Mouse (Mus musculus) CH12.LX (cell line): ENCODE data around the gene Cyp8b1. TPM values are rescaled to one million over a fixed set of nuclear protein-coding genes. Genes with fewer than 3 reads are reported as not detected.
A peak's percentile ranks its signal among the peaks of the same experiment; 100 is the strongest.

Source experiments
- DNase-seq: peaks from one replicate; pipeline ENCODE4 v3.0.0-alpha.2; 2013; ENCODE audit errors: extremely low read depth
- H3K27ac ChIP-seq: 2 replicates; pipeline ENCODE4 v1.5.1; 2012; ENCODE audit warnings: low read depth, mild to moderate bottlenecking, control low read depth, moderate library complexity; ENCODE audit not compliant: insufficient read depth
- H3K27me3 ChIP-seq: replicated peaks from 2 replicates; pipeline ENCODE3; 2012; ENCODE audit warnings: inconsistent platforms
- H3K36me3 ChIP-seq, 2 experiments: replicated peaks in 1 of 2; 2 replicates each; pipeline versions ENCODE3 to v1.6.1; 2012; ENCODE audit warnings: inconsistent platforms in 1 of 2, low read length in 1 of 2, mild to moderate bottlenecking in 1 of 2, mixed read lengths in 1 of 2, moderate library complexity in 1 of 2; ENCODE audit not compliant: control insufficient read depth in 1 of 2, insufficient read depth in 1 of 2
- H3K4me1 ChIP-seq, 2 experiments: 2 replicates each; pipeline ENCODE4 v1.6.1; 2012; ENCODE audit warnings: inconsistent platforms in 1 of 2, moderate library complexity in 1 of 2; ENCODE audit not compliant: insufficient read depth in 2 of 2, control insufficient read depth in 1 of 2
- H3K4me2 ChIP-seq: 2 replicates; pipeline ENCODE4 v1.6.1; 2012; ENCODE audit warnings: low read depth, mild to moderate bottlenecking, control low read depth; ENCODE audit not compliant: poor library complexity, insufficient read depth, severe bottlenecking
- H3K4me3 ChIP-seq, 3 experiments: fragments of 150-350 bp in 1 of 3; sonication (generic) in 1 of 3; replicated peaks in 1 of 3; 2 replicates each; pipeline versions ENCODE3 to v1.5.1; 2011 to 2012; ENCODE audit warnings: low read depth in 2 of 3, low read length in 2 of 3, mild to moderate bottlenecking in 2 of 3, moderate library complexity in 2 of 3, control low read depth in 1 of 3, improper control_type of control experiment in 1 of 3, inconsistent platforms in 1 of 3, mixed read lengths in 1 of 3; ENCODE audit not compliant: poor library complexity in 1 of 3
- H3K79me2 ChIP-seq: replicated peaks from 2 replicates; pipeline ENCODE4 v1.6.1; 2012; ENCODE audit warnings: mild to moderate bottlenecking, moderate library complexity; ENCODE audit not compliant: control insufficient read depth, poor library complexity, insufficient read depth, severe bottlenecking; ENCODE audit errors: extremely low read depth
- H3K9ac ChIP-seq: 2 replicates; pipeline ENCODE4 v1.6.1; 2012; ENCODE audit warnings: low read depth, mild to moderate bottlenecking, control low read depth, moderate library complexity; ENCODE audit not compliant: insufficient read depth
- H3K9me3 ChIP-seq: replicated peaks from 2 replicates; pipeline ENCODE3; 2012; ENCODE audit warnings: low read length, inconsistent platforms, mixed read lengths
- BHLHE40 ChIP-seq: IDR thresholded peaks from 2 replicates; pipeline ENCODE4 v1.6.1; 2011; ENCODE audit warnings: mild to moderate bottlenecking, low read depth, low read length, improper control_type of control experiment
- CHD1 ChIP-seq: IDR thresholded peaks from 2 replicates; pipeline ENCODE4 v1.6.1; 2012; ENCODE audit warnings: low read depth, low read length, improper control_type of control experiment, inconsistent platforms
- ELF1 ChIP-seq: IDR thresholded peaks from 2 replicates; pipeline ENCODE4 v1.6.1; 2014; ENCODE audit warnings: low read depth, mild to moderate bottlenecking, inconsistent platforms, low read length, improper control_type of control experiment
- EP300 ChIP-seq: IDR thresholded peaks from 2 replicates; pipeline ENCODE4 v1.6.1; 2011; ENCODE audit warnings: low read length, improper control_type of control experiment
- ETS1 ChIP-seq: conservative IDR thresholded peaks from 2 replicates; pipeline ENCODE4 v1.6.1; 2012; ENCODE audit warnings: low read depth, mild to moderate bottlenecking, inconsistent platforms, low read length, improper control_type of control experiment, moderate library complexity
- GABPA ChIP-seq: IDR thresholded peaks from 2 replicates; pipeline ENCODE4 v1.6.1; 2012; ENCODE audit warnings: low read depth, low read length, improper control_type of control experiment, inconsistent platforms; ENCODE audit not compliant: insufficient replicate concordance
- IRF4 ChIP-seq: IDR thresholded peaks from 2 replicates; pipeline ENCODE4 v1.6.1; 2014; ENCODE audit warnings: low read depth, mild to moderate bottlenecking, inconsistent platforms, low read length, improper control_type of control experiment
- JUN ChIP-seq: IDR thresholded peaks from 2 replicates; pipeline ENCODE4 v1.6.1; 2011; ENCODE audit warnings: low read depth, mild to moderate bottlenecking, low read length, improper control_type of control experiment, moderate library complexity; ENCODE audit not compliant: insufficient read depth
- JUND ChIP-seq: conservative IDR thresholded peaks from 2 replicates; pipeline ENCODE4 v1.6.1; 2011; ENCODE audit warnings: low read depth, low read length, improper control_type of control experiment
- KAT2A ChIP-seq: IDR thresholded peaks from 2 replicates; pipeline ENCODE4 v1.6.1; 2012; ENCODE audit warnings: low read length, improper control_type of control experiment, inconsistent platforms; ENCODE audit not compliant: insufficient replicate concordance
- MAFK ChIP-seq: IDR thresholded peaks from 2 replicates; pipeline ENCODE4 v1.6.1; 2011; ENCODE audit warnings: low read length, improper control_type of control experiment; ENCODE audit not compliant: insufficient replicate concordance
- MAX ChIP-seq: IDR thresholded peaks from 2 replicates; pipeline ENCODE4 v1.6.1; 2011; ENCODE audit warnings: low read length, improper control_type of control experiment
- MEF2A ChIP-seq: IDR thresholded peaks from 2 replicates; pipeline ENCODE4 v1.6.1; 2014; ENCODE audit warnings: low read depth, mild to moderate bottlenecking, inconsistent platforms, low read length, improper control_type of control experiment, borderline replicate concordance
- MXI1 ChIP-seq: IDR thresholded peaks from 2 replicates; pipeline ENCODE4 v1.6.1; 2011; ENCODE audit warnings: mild to moderate bottlenecking, low read depth, low read length, improper control_type of control experiment
- MYC ChIP-seq: IDR thresholded peaks from 2 replicates; pipeline ENCODE4 v1.6.1; 2011; ENCODE audit warnings: low read depth, mild to moderate bottlenecking, improper control_type of control experiment, low read length
- NRF1 ChIP-seq: IDR thresholded peaks from 2 replicates; pipeline ENCODE4 v1.6.1; 2014; ENCODE audit warnings: low read depth, mild to moderate bottlenecking, inconsistent platforms, low read length, improper control_type of control experiment, moderate library complexity
- PAX5 ChIP-seq: IDR thresholded peaks from 2 replicates; pipeline ENCODE4 v1.6.1; 2012; ENCODE audit warnings: low read length, inconsistent platforms, mixed read lengths
- POLR2A ChIP-seq: IDR thresholded peaks from 2 replicates; pipeline ENCODE4 v1.6.1; 2011; ENCODE audit warnings: low read depth, mild to moderate bottlenecking, improper control_type of control experiment, low read length
- RCOR1 ChIP-seq: conservative IDR thresholded peaks from 2 replicates; pipeline ENCODE4 v1.6.1; 2012; ENCODE audit warnings: low read depth, mild to moderate bottlenecking, inconsistent platforms, low read length, improper control_type of control experiment
- SMC3 ChIP-seq: IDR thresholded peaks from 2 replicates; pipeline ENCODE4 v1.6.1; 2011; ENCODE audit warnings: low read depth, low read length, improper control_type of control experiment
- TBP ChIP-seq: conservative IDR thresholded peaks from 2 replicates; pipeline ENCODE4 v1.6.1; 2011; ENCODE audit warnings: low read depth, low read length, improper control_type of control experiment
- TCF12 ChIP-seq: IDR thresholded peaks from 2 replicates; pipeline ENCODE4 v1.6.1; 2014; ENCODE audit warnings: low read depth, mild to moderate bottlenecking, inconsistent platforms, low read length, improper control_type of control experiment
- UBTF ChIP-seq: IDR thresholded peaks from 2 replicates; pipeline ENCODE4 v1.6.1; 2012; ENCODE audit warnings: low read depth, mild to moderate bottlenecking, inconsistent platforms, low read length, improper control_type of control experiment, moderate library complexity
- USF1 ChIP-seq: IDR thresholded peaks from 2 replicates; pipeline ENCODE4 v1.6.1; 2014; ENCODE audit warnings: low read depth, mild to moderate bottlenecking, inconsistent platforms, low read length, improper control_type of control experiment
- ZC3H11A ChIP-seq: IDR thresholded peaks from 2 replicates; pipeline ENCODE4 v1.6.1; 2012; ENCODE audit warnings: low read depth, mild to moderate bottlenecking, inconsistent platforms, low read length, improper control_type of control experiment
- ZKSCAN1 ChIP-seq: IDR thresholded peaks from 2 replicates; pipeline ENCODE4 v1.6.1; 2012; ENCODE audit warnings: low read depth, inconsistent platforms, low read length, improper control_type of control experiment, borderline replicate concordance
- ZNF384 ChIP-seq: IDR thresholded peaks from 2 replicates; pipeline ENCODE4 v1.6.1; 2012; ENCODE audit warnings: low read depth, low read length, improper control_type of control experiment, inconsistent platforms
- dilution Hi-C: fragments of 300-500 bp; cut with MboI; formaldehyde crosslinking; loops from 2 replicates; pipeline ENCODE4 v1.14.3; 2020; ENCODE audit warnings: low sequenced_read_pairs; ENCODE audit not compliant: extremely low pct_unique_long_range_greater_than_20kb, extremely low pct_ligation_motif_present
- in situ Hi-C: fragments of 300-500 bp; cut with MboI; formaldehyde crosslinking; loops from 3 replicates; pipeline ENCODE4 v1.14.3; 2019; ENCODE audit warnings: low sequenced_read_pairs, low pct_ligation_motif_present, low pct_unique_long_range_greater_than_20kb, mixed read lengths
- polyA plus RNA-seq: library from polyadenylated mRNA; unstranded; fragments of >175 nt; gene quantifications from 2 replicates; pipeline ENCODE4 v1.2.1, GENCODE M21; 2012; ENCODE audit warnings: low read depth; ENCODE audit not compliant: insufficient read length
- total RNA-seq, 2 experiments: library from RNA; depleted of rRNA; stranded (reverse); fragments of 300-350 nt in 1 of 2; fragments of >200 nt in 1 of 2; gene quantifications; 2 replicates each; pipeline ENCODE4 v1.2.3; 2012 to 2014

Gene Cyp8b1
- total and polyA plus RNA-seq, 3 experiments = 0.27 TPM; not detected in 2

GRCm38 (mm10) chr9:121890441-121890941, 25.6 kb downstream of the Cyp8b1 start:
- Histone ChIP-seq H3K27ac (no peak overlapping the region), H3K79me2 (no peaks in the 10 kb centered on the region), H3K9ac (no peak overlapping the region), H3K4me3 (no peak overlapping the region), H3K27me3 (no peaks in the 10 kb centered on the region), H3K4me2 (no peak overlapping the region), H3K36me3 (peaks cover 0 to 6% of the 10 kb centered on the region in 2 experiments), H3K9me3 (peaks cover 2% of the 10 kb centered on the region), H3K4me1 (peaks cover 8 to 22% of the 10 kb centered on the region in 2 experiments)
- in situ Hi-C loops (no loop called here), dilution Hi-C loops (no loop called here)
- TF ChIP-seq EP300 = peak; percentile 48; the same call in 1 of the 2 replicates
- TF ChIP-seq ETS1 = peak; percentile 77
- peak; percentile 77 for TF ChIP-seq BHLHE40
- TF ChIP-seq ELF1 = no peak
- no peak for TF ChIP-seq ZNF384
- TF ChIP-seq RCOR1 = no peak
- TF ChIP-seq POLR2A = no peak
- no peak; the same call in none of the 2 replicates for TF ChIP-seq USF1
- no peak for TF ChIP-seq TBP
- no peak for TF ChIP-seq KAT2A
- no peak for TF ChIP-seq JUND
- no peak for TF ChIP-seq MAFK
- peak; percentile 33; the same call in 1 of the 2 replicates for TF ChIP-seq TCF12
- TF ChIP-seq ZC3H11A = no peak
- TF ChIP-seq MAX = peak; percentile 69
- no peak for TF ChIP-seq SMC3
- TF ChIP-seq MEF2A = no peak
- 0 out of 2 replicates have a peak, but pooled peaks have one; percentile 26 for TF ChIP-seq MYC
- peak; percentile 17; the same call in 1 of the 2 replicates for TF ChIP-seq IRF4
- TF ChIP-seq JUN = no peak
- TF ChIP-seq ZKSCAN1 = no peak
- no peak for TF ChIP-seq NRF1
- TF ChIP-seq UBTF = no peak
- TF ChIP-seq CHD1 = no peak
- peak; percentile 41; the same call in 1 of the 2 replicates for TF ChIP-seq MXI1
- no peak for TF ChIP-seq PAX5
- no peak for TF ChIP-seq GABPA
- no peak for DNase-seq
